Mouse (Mus musculus): ENCODE measurements at regions not wholly inside any gene's neighbourhood (a gene's known extent, or its start where the extent isn't known, plus 50 kb on each side); places are given as distances from the start of the nearest gene placed in this dataset.

DNA sequence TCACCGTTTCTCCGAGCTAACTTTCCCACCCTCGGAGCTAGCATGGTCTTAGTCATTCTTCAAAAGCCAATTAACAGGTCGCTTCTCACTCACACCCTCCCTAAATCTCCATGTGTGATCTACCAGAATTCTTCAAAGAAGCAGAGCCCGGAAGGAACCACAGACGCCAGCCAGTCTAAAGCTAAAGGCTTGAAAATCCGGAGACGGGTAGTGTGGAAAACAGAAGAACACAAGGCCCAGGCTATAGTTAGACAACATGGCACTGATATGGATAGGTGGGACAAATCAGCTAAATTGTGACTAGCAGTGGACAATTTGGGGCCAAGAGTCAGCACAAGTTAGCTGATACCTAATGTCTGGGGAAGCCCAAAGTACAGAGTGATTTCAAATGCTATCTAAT, 387.0 kb upstream of the Trpc7 start:
- no peak for DNase-seq (ENCODE audit: low spot score)

DNA sequence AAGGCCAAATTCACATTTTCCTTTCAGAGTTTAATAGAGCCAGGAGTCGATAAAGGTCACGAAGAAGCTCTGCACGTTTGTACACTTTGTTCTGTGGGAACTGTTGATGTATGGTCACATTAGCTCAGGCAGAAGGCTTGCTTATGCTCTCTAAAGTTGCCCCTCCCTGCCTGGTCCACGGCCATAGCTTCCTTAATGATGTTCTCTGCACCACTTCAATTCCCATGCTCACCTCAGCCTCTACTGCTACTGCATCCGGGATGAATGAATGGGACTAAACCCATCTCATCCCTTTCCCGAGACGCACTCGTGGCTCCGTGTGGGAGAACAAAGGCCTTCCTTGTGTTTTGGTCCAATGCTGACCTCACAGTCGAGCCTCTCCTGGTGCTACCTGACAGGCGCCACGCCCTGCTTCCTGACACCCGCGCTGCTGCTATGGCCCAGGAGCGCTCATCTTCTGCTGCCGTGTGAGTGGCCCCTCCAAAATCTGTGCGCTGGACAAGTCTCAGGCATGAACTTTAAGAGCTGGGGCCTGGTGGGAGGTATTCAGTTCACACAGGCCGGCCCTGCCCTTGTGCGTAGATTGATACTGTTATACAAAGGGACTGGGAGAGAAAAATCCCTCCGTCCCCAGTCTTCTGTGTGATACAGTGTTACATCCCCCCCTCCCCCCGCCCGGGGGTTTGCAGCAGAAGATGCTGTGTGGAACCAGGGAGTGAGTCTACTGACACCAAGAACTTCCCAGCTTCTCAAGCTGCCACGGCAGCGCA, 386.3 kb upstream of the Trpc7 start:
- no peak for DNase-seq (ENCODE audit: low spot score)

DNA sequence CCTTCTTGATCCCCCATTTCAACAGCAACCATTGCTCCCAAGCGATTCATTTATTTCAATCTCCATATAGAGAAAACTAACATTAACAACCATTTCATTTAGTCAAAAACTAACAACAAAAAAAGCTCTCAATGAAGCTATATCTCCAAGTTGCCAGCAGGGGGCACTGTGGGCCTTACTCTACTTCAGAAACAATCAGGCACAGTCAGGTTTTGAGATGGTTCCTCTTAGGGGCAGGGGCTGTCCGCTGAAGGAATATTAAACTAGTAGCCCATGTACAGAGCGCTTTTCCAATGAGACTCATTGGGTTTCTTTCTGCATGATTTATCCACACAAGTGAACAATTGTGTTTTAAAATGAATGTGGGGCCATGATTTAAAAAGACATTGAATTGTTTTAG, 385.7 kb upstream of the Trpc7 start:
- DNase-seq (ENCODE audit: low spot score), result peak; percentile 72

DNA sequence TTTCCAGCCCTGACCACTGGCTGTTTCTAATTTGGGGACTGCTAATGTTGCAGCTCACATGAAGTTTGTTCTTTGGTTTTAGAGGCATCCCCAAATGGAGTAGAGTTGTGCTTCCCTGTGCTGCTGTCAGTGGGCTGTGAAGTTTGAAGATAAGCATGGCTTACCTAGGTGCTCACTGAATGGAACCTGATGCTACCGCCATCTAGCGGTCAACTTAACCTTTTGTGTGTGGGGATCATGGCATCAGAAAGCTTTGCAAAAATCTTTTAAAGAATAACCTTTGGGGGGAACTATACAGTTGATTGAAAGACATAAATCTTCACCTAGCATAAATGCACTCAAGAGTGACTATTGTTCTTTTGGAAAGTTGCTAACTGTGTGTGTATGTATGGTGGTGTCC, 382.8 kb upstream of the Trpc7 start:
- peak; percentile 74 for DNase-seq (ENCODE audit: low spot score)

DNA sequence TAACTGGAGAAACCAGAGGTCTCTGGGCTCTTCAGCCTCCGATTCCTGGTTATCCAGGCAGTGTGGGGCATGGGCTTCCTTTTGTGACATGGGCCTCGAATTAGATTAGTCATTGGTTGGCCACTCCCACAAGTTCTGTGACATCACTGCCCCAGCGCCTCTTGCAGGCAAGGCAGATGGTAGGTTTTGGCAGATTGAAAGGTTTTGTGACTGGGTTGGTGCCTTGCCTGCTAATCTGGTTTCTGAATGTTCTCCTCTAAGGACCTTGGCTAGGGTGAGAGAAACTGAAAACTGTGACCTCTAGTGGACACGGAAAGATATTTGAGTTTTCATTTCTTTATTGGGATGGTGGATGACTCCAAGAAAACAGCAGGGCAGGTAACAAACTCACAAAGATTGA, 381.3 kb upstream of the Trpc7 start:
- peak; percentile 37 for DNase-seq (ENCODE audit: low spot score)

DNA sequence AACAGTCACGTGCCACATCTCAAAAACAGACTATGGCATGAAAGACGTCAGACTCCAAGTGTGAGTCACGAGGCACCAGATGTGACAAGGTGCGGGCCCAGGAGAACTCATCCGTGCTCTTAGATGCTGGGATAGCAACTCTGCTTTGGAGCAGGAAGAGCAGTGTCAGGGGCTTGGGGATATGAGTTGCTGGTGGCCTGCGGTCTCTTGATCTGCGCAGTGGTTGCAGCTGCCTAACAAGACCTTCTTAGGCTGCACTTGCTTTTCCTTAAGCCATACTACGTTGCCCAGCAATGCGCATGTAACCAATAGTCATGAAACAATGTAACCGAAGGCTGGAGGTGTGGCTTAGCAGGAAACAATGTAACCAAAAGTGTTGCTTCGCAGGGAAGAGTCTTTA, 380.1 kb upstream of the Trpc7 start:
- DNase-seq (ENCODE audit: low spot score), result no peak

DNA sequence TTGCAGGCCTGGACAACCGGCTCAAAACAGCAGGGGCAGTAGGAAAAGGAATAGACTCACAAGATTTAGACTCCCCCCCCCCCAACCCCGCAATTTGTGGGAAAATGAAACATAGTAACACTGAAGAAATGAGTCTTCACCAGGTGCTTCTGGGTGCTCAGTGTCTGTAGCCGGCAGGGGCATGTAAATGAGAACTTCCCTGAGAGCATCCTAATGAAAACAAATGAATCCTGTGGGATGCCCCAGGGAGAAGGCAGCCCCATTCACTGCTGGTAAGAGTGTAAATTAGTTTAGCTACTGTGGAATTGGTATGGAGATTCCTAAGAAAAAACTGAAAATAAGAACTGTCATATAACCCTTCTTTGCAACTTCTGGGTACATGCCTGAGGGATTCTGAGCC, 377.8 kb upstream of the Trpc7 start:
- DNase-seq (ENCODE audit: low spot score), result no peak

DNA sequence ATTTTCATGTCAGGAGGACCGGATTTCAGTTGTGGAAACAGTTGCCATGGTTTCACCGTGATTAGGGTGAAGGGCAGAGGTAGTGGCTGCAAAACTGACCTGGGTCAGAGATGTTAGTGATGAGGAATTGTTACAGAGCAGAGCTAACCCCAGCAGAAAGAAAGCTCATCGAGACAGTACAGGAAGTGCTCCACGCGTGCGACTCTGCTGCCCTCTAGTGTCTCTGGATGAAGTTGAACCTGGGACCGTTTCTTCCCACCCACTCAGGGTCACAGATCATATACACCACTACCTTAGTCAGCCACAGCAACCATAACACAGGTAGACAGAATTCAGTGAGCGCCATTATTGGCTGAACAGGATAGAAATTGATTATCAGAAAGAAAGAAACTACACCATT, 373.8 kb upstream of the Trpc7 start:
- peak; percentile 89 for DNase-seq (ENCODE audit: low spot score)

DNA sequence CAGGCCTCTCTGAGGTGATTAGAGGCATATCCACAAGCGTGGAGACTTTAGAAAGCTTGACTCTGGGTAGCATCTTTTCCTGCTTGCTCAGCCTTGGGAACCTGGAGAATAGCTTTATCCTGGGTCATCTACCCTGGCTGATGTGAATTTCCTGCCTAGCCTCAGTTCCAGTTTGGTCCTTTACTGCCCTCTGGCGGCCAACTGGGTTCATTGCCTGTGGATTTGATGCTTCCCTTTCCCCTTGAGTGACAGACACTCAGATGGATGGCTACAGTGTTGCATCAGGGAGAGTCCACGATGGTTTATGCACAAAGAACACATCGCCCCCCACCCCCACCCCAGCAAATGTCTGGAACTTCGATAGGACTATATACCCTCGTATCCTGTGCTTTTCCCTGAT, 364.1 kb upstream of the Trpc7 start:
- DNase-seq (ENCODE audit: low spot score), result peak; percentile 80

DNA sequence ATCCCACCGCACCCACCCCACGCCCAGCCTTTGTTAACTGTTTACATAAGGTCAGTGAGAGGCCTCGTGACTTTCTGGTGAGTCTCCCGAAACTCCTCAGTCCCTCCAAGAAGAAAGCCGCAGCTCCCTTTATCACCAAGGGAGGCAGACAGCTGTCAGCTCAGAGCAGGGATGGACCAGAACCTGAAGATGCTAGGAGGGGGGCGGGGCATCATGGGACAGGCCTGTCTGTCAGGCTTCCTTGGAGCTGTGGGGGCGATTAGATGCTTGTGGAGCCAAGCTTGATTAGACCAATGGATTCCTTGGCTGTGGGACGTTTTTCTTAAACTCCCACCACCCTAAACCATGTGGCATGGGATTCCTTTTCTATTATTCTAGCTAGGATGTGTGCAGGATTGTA, 363.7 kb upstream of the Trpc7 start:
- DNase-seq (ENCODE audit: low spot score), result no peak

DNA sequence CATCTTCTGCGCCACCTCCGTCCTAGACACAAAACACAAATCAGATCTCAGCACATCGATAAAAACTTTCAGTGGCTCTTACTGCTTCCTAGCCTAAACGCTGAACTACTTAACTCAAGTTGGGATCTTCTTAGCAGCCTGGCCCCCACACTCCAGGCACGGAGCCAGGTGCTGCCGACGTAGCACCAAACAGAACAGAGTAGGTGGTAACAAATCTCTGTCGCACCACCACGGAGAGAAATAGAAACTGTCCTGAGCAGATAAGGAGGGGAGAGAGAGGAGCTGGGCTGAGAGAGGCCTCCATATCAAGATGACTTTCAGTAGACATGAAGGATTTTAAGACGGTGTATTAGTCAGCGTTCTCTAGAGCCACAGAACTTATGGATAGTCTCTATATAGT, 360.1 kb upstream of the Trpc7 start:
- no peak for DNase-seq (ENCODE audit: low spot score)

DNA sequence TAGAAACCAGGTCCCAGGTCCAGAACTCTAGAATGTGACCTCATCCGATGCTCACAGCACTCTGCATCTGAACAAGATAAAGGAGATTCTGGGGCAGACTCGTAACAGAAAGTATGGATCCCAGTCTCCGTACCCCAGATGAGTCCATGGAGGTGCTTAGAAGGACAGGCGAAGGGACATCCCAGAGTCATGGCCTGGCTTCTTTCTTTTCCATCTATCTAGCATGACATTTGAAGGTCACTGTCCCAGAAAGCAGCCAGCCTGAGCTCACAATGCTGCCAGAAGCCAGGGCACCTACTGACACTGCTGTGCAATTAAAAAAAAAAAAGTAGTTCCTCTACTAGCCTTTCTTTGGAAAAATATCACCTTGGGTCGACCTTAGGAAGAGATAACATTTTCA, 354.1 kb upstream of the Trpc7 start:
- DNase-seq (ENCODE audit: low spot score), result no peak

DNA sequence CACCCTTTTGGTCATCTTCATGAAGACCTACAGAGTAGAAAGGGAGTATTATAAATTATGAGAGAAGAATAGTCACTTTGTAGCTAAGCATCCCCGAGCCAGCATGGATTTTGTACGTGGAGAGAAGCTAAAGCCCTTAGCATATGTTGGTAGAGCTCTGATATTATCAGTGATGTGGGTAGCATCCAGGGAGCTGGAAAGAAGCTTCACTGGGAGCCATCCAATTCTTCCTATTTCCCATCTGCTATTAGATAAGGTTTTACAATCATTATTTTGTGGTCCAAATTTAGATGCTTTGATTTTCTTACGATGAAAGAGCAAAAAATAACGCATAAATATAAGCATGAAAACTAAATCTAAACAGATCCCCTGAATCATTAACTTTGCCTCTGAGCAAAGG, 353.6 kb upstream of the Trpc7 start:
- DNase-seq (ENCODE audit: low spot score), result no peak

DNA sequence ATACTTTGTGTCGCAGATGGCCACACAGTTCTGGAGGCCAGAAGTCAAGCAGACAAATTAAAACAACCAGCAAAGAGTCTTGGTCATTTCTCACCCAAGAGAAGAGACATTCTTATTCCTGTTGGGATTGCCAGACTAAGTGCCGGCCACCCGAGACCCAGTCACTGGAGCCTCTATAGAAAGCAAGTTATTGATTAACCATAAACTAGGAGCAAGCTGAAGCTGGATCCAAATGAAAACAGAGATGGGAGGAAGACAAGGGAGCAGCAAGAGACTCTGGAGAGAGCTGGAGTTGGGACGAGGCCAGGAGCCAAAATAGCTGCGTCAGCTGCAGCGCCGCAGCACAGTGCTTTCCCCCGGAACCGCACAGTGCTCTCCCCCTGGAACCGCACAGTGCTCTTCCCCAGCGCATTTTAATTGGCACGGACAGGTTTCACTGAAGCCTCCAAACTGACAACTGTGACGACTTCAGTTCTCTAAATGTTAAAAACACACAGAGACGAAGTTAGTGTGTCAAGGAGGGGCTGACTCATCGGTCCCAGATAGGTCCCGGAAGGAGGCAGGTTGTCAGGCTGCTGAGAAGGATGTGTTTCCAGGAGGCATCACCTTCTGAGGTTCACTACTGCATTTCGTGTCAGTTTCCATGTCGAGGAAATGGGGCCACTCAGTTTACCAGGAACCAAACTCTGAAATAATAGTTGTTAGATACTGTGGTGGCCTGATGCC, 350.6 kb upstream of the Trpc7 start:
- no peak for DNase-seq (ENCODE audit: low spot score)

DNA sequence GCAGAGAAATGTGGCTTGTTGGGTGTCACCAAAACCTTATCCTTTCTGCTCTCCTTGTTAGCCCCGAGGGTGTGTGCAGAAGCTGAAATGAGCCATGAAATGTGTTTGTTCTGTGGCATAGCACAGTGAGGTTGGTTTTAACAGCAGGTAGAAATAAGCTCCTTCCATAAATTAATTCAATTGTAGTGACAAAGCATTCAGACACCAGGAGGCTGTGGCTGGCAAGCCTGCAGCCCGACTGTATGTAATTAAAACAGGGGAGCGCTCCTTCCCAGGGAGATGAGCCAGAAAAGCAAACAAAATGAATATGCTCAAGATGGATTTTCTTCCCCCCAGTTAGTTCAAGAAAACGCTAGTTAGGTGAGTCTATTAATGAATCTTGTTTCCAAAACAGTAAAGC, 341.1 kb upstream of the Trpc7 start:
- no peak for DNase-seq (ENCODE audit: low spot score)

DNA sequence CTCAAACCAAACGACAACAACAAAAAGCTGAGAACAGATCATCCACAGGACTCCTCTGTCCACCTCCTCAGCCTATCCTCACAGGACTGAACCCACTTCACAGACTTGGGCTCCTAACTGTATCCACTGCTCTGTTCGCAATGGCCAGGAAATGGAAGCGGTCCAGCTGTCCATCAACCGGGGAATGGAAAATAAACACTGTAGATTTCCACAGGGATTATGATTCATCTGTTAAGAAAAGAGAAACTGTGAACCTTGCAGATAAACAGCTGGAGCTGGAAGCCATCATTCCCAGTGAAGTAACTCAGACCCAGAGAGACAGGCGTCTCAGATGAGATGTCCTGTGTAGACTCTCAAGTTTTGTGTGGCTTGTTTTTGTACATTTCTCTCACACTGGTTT, 340.4 kb upstream of the Trpc7 start:
- no peak for DNase-seq (ENCODE audit: low spot score)

DNA sequence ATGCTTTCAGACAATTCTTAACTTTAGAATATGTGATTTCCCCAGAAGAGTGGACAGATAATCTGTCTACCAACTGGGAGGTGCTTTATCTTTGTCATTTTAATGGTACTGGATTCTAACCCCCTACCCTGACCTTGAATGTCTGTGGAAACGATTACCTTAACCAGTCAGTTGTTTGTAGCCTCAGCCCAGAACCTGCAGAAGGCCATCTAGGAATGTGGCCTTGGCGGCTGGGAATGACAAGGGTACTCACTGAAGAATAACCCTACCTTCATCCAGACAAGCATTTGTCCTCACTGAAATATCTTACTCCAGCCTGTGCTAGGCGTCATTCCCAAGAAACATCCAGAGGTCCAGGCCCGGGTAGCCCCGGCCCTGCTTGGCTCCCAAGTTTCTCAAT, 337.1 kb upstream of the Trpc7 start:
- no peak for DNase-seq (ENCODE audit: low spot score)

DNA sequence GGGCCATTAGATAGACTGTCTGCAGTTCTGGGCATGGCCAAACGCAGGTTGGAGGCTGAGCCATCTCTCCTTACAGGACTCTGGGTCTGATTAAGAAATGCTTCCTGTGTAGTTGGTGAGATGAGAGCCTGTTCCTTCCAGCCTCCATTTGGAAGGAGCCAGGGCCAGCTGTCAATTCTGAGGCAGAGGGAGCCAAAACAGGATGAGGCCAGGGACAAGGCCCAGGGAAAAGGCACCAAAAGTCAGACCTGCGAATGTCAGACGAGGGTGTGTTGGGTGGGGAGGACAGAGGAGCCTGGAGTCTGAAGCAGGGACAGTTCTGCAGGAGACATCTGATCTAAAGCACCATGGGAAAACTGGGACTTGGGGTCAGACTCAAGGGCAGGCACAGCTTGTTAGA, 335.9 kb upstream of the Trpc7 start:
- no peak for DNase-seq (ENCODE audit: low spot score)

DNA sequence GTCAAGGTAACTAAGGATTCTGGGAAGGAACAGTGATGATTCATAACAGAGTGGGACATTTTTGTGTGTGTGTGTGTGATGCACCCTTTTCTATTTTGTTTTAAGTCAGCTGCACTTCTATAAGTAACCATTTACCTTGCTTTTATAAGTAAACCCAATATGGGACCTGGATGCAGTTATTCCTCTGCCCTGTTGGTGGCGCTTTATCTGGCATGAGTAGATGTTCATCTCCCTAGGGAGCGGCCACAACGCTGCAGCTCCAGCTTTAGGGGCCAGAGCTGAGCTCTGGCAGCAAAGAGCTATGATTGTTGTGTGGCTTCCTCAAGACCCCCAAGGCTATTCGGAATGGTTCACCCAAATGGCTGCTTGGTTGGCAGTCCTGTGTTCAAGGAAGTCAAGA, 334.5 kb upstream of the Trpc7 start:
- DNase-seq (ENCODE audit: low spot score), result no peak

DNA sequence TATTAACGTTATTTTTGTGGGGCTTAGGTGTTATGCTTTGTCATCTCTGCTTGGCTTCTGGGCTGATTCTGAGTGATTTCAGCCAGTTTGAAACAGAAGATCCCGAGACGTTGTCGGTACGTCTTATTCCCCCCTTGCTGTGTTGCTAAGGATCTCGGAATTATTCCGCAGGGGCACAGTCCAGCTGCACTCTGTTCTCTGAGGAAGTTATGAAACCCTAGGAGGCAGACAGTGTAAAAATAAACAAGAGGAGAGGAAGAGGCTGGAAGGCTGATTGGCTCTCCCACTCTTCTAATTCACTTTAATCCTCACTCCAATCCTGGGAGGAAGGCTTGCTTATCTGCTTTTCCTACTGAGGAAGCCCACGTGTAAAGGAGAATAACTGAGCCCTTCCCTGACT, 325.3 kb upstream of the Trpc7 start:
- DNase-seq (ENCODE audit: low spot score), result no peak

DNA sequence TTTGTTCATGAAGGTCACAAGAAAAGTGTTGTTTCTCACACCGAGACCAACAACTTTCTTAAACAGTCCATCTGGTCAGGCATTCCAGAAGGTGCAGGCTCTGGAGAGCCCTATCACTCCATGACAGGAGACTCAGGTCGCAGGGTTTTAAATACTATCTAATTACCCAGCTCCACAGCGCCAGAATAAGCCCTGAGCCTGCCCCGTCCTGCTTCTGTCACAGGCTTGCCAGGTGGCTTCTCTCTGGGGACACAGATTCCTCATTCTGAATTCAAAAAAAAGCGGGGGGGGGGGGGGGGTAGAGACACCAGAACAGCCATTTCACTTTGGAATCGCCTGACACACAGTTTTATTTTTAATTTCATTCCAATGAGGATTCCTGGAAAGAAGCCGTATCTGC, 320.4 kb upstream of the Trpc7 start:
- DNase-seq (ENCODE audit: low spot score), result no peak

DNA sequence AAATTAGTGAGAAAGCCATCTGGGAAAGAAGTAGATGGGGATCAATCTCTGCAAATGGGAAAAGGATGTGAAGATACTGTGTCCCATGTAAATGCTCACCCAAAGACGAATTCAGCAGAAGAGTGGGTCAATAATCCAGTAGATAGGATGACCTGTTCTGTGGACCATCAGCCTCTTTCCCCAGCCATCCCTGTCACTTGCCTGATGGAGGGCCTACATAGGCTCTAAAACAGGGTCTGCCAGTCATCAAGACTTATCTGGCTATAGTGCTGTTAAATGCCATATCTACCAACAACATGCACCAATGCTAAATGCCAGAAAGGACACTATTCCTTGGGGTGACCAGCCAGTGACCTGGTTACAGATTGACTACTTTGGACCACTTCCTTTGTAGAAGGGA, 316.5 kb upstream of the Trpc7 start:
- no peak for DNase-seq (ENCODE audit: low spot score)

DNA sequence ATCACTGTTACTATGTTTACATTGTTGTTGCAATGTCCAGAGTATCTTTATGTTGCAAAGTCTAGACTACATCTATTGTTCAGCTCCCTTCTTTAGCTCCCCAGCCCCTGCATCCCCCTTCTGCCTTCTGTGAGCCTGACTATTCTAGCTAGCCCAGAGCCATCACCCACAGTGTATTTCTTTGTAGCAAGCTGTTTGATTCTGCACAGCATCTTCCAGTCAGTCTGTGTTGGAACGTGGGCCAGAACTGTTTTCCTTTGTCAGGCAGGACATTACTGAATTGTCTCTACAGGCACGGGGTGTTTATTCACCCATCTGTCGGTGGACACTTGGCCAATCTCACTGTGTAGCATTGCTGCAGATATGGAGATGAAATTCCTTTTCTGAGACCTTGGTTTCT, 295.4 kb upstream of the Trpc7 start:
- no peak for DNase-seq (ENCODE audit: low spot score)

DNA sequence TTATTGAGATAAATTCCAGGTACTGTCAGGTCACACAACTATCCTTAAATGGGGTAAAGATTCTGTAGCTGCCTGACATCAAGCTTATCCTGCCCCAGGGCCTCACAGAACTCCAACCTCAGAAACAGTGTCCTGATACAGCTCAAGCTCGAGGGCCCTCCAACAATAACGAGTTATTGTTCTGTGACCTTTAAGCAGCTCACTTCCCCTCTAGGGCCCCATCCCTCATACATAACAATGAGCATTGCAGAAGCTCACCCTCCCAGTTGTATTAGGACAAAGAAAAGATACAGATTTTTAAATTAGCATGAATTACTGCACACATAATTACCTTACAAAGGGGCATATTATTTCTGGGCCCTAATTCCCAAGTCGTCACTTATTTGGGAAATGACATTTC, 293.5 kb upstream of the Trpc7 start:
- DNase-seq (ENCODE audit: low spot score), result peak; percentile 22
